Mouse (Mus musculus) liver, embryonic 15.5 days (tissue): ENCODE measurements around the gene Gm44502. TPM values are rescaled to one million over a fixed set of nuclear protein-coding genes. Genes with fewer than 3 reads are reported as not detected.
A peak's percentile ranks its signal among the peaks of the same experiment; 100 is the strongest.

Source experiments
- ATAC-seq: fragments of 200-750 bp; cut with Nextera tagmentation; 2 replicates; pipeline ENCODE4 v1.8.0; 2017; ENCODE audit warnings: moderate number of reproducible peaks, mild to moderate bottlenecking, moderate library complexity; ENCODE audit not compliant: insufficient read depth
- H3K27ac ChIP-seq: fragments of 300-500 bp; sonication (generic); replicated peaks from 2 replicates; pipeline ENCODE4 v1.5.1; 2015; ENCODE audit warnings: mild to moderate bottlenecking, inconsistent platforms
- H3K27me3 ChIP-seq: fragments of 300-500 bp; sonication (generic); 2 replicates; pipeline ENCODE4 v1.6.1; 2015; ENCODE audit warnings: mild to moderate bottlenecking, inconsistent platforms
- H3K36me3 ChIP-seq: fragments of 300-500 bp; sonication (generic); replicated peaks from 2 replicates; pipeline ENCODE4 v1.6.1; 2015; ENCODE audit warnings: moderate library complexity, mild to moderate bottlenecking, inconsistent platforms
- H3K4me1 ChIP-seq: fragments of 300-500 bp; sonication (generic); replicated peaks from 2 replicates; pipeline ENCODE4 v1.6.1; 2015; ENCODE audit warnings: inconsistent platforms
- H3K4me2 ChIP-seq: fragments of 300-500 bp; sonication (generic); 2 replicates; pipeline ENCODE4 v1.6.1; 2015; ENCODE audit warnings: moderate library complexity, mild to moderate bottlenecking, inconsistent platforms
- H3K4me3 ChIP-seq: fragments of 300-500 bp; sonication (generic); replicated peaks from 2 replicates; pipeline ENCODE4 v1.5.1; 2015; ENCODE audit warnings: mild to moderate bottlenecking, inconsistent platforms
- H3K9ac ChIP-seq: fragments of 300-500 bp; sonication (generic); 2 replicates; pipeline ENCODE4 v1.6.1; 2015; ENCODE audit warnings: moderate library complexity, mild to moderate bottlenecking, inconsistent platforms
- H3K9me3 ChIP-seq: fragments of 300-500 bp; sonication (generic); replicated peaks from 2 replicates; pipeline ENCODE4 v1.6.1; 2016; ENCODE audit warnings: inconsistent platforms
- WGBS: fragments of 180-500 bp; shearing (Covaris S2); methylation state at CpG from one replicate; pipeline ENCODE4 v1.1.7; 2015; ENCODE audit warnings: mixed read lengths; ENCODE audit not compliant: insufficient replicate concordance; 5-methylcytosine and 5-hydroxymethylcytosine counted together
- polyA plus RNA-seq: library from polyadenylated mRNA; unstranded; fragments of >200 nt; fragmentation: Nextera tagmentation; extraction: Ambion mirVana; gene quantifications from 2 replicates; pipeline ENCODE4 v1.2.1, GENCODE M21; 2015

The Gm44502 gene
- not detected in 2 replicates for polyA plus RNA-seq

- peak; percentile 94 for ATAC-seq
- WGBS: under 1% methylated on average over 70 of the region's 70 CpGs
- H3K4me2 ChIP-seq: peak within 1 kb of the TSS; percentile 90
- H3K27ac ChIP-seq: peak within 1 kb of the TSS; percentile 100
- peaks cover 40% of the 10 kb centered on the region for H3K4me1 ChIP-seq
- no peaks in the 10 kb centered on the region for H3K27me3 ChIP-seq
- H3K36me3 ChIP-seq: peaks cover 27% of the 10 kb centered on the region
- no peaks in the 10 kb centered on the region for H3K9me3 ChIP-seq
- H3K9ac ChIP-seq: peak within 1 kb of the TSS; percentile 84
- H3K4me3 ChIP-seq: peak within 1 kb of the TSS; percentile 85
These were observed at the start of gene Gm44502, which contains the start of the genes C730034F03Rik and Chkb for GRCm38 (mm10) chr15:89429352-89430221. Gm44502 (minus strand) TSS chr15:89429696. C730034F03Rik (plus strand) TSS chr15:89429589. Chkb (minus strand) TSS chr15:89429908.

DNA sequence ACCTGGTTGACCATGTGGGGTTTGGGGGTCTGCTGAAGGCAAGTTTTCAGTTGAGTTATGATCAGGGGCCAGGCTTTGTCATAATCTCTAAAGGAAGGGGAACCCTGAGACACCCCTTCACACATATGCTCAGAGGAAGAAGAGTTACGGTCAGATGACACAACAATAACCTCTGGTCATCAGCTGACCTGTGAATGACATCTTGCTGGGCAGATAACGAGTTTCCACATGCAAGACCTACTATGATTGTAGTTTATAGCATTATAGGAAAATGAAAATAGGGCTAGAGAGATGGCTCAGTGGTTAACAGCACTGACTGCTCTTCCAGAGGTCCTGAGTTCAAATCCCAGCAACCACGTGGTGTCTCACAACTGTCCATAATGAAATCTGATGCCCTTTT lies 49.1 kb upstream of the Gm44502 start:
- ATAC-seq: no peak
- H3K4me3 ChIP-seq: no peak overlapping the region
- 60% methylated on average over 3 of the region's 3 CpGs for WGBS
- H3K4me1 ChIP-seq: peaks cover 26% of the 10 kb centered on the region
- no peak overlapping the region for H3K4me2 ChIP-seq
- no peak overlapping the region for H3K27ac ChIP-seq
- H3K9me3 ChIP-seq: no peaks in the 10 kb centered on the region
- H3K27me3 ChIP-seq: no peaks in the 10 kb centered on the region
- no peak overlapping the region for H3K9ac ChIP-seq
- H3K36me3 ChIP-seq: no peaks in the 10 kb centered on the region

DNA sequence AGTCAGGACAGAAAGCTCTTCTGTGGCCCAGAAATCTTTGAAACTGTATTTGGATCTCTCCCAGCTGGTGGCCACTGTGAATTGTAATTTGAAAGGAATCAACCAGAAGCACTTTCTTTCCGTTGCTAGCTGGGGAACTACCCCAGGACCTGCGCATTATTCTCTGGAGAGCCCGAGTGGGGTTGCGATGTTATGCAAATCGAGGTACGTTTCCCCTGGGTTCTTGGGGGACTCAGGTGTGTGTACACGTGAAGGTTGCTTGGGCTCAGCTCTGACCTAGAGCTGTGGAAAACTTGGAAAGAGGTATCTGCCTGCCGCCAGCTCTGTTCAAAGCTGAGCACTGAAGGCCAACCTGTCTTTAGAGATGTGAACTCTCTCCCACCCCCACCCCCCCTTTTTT lies 48.3 kb upstream of the Gm44502 start:
- H3K27ac ChIP-seq: no peak overlapping the region
- H3K9me3 ChIP-seq: no peaks in the 10 kb centered on the region
- H3K27me3 ChIP-seq: no peaks in the 10 kb centered on the region
- H3K9ac ChIP-seq: no peak overlapping the region
- no peak for ATAC-seq
- no peak overlapping the region for H3K4me3 ChIP-seq
- H3K4me1 ChIP-seq: peaks cover 26% of the 10 kb centered on the region
- H3K4me2 ChIP-seq: no peak overlapping the region
- 61% methylated on average over 8 of the region's 8 CpGs for WGBS
- H3K36me3 ChIP-seq: no peaks in the 10 kb centered on the region

DNA sequence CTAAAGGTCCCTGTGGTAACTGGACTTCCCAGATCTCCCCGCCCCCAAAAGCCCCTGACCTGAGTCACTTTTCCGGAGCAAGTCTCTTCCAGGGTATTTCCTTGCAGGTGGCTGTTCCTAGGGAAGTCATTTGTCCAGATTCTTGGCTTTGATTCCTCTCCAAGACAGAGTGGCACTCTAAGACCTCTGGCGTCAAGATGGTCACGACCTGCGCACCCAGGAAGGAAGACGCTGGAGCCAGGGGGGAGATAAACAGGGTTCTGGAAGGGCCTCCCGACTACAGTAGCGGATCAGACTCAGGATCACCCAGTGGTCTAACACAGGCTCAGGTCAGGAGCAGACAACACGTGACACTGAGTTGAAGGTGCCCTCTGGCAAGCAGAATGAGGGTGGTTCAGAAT lies 47.6 kb upstream of the Gm44502 start, which contains the start of gene Arsa:
Gene Arsa, minus strand, starts transcription at position 335 of the 401 bp plus-strand sequence.
- Histone ChIP-seq H3K27ac (peak within 1 kb of the TSS; percentile 68), H3K4me2 (peak within 1 kb of the TSS; percentile 89), H3K27me3 (no peaks in the 10 kb centered on the region), H3K9me3 (no peaks in the 10 kb centered on the region), H3K36me3 (no peaks in the 10 kb centered on the region), H3K4me3 (peak within 1 kb of the TSS; percentile 64), H3K9ac (peak within 1 kb of the TSS; percentile 54; the same call in 1 of the 2 replicates), H3K4me1 (peaks cover 26% of the 10 kb centered on the region)
- WGBS: 24% methylated on average over 9 of the region's 9 CpGs
- no peak for ATAC-seq

DNA sequence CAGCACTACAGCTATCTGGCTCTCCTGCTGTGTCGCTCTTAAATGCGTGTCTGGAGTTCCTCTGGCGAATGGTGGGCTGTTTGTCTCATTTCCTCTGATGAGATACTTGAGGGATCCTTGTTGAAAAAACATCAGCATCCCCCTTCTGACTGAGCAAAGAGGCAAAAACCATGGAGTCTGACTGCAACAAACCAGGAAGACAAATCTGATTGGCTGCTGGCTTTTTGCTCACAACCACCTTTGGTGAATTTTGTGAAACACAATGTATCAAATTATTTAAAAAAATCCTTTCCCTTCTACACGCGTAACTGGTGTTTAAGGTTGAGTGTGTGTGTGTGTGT lies 46.9 kb upstream of the Gm44502 start:
- peaks cover 26% of the 10 kb centered on the region for H3K4me1 ChIP-seq
- no peak for ATAC-seq
- WGBS: 3% methylated on average over 5 of the region's 5 CpGs

GRCm38 (mm10) chr15:89475611-89476474 lies 46.3 kb upstream of the Gm44502 start:
- H3K9me3 ChIP-seq: no peaks in the 10 kb centered on the region
- H3K36me3 ChIP-seq: no peaks in the 10 kb centered on the region
- H3K4me1 ChIP-seq: peaks cover 26% of the 10 kb centered on the region
- peak overlapping the region; percentile 64 for H3K4me3 ChIP-seq
- peak overlapping the region; percentile 89 for H3K4me2 ChIP-seq
- ATAC-seq: peak; percentile 95
- peak overlapping the region; percentile 68 for H3K27ac ChIP-seq
- H3K27me3 ChIP-seq: no peaks in the 10 kb centered on the region
- 9% methylated on average over 44 of the region's 44 CpGs for WGBS
- peak overlapping the region; percentile 56 for H3K9ac ChIP-seq

More for the DNA sequence above, 46.9 kb upstream of the Gm44502 start:
- no peaks in the 10 kb centered on the region for H3K27me3 ChIP-seq
- peak overlapping the region; percentile 54; the same call in 1 of the 2 replicates for H3K9ac ChIP-seq
- H3K36me3 ChIP-seq: no peaks in the 10 kb centered on the region
- peak overlapping the region; percentile 89 for H3K4me2 ChIP-seq
- peak overlapping the region; percentile 64 for H3K4me3 ChIP-seq
- no peaks in the 10 kb centered on the region for H3K9me3 ChIP-seq
- peak overlapping the region; percentile 68 for H3K27ac ChIP-seq

GRCm38 (mm10) chr15:89475293-89475600 lies 45.8 kb upstream of the Gm44502 start:
- WGBS: 44% methylated on average over 7 of the region's 7 CpGs
- H3K4me3 ChIP-seq: peak overlapping the region; percentile 64

GRCm38 (mm10) chr15:89474596-89475292 lies 45.2 kb upstream of the Gm44502 start:
- no peak overlapping the region for H3K4me3 ChIP-seq
- H3K27me3 ChIP-seq: no peaks in the 10 kb centered on the region
- 80% methylated on average over 19 of the region's 19 CpGs for WGBS
- peak overlapping the region; percentile 89; the same call in 1 of the 2 replicates for H3K4me2 ChIP-seq
- peaks cover 26% of the 10 kb centered on the region for H3K4me1 ChIP-seq
- H3K36me3 ChIP-seq: no peaks in the 10 kb centered on the region
- no peak overlapping the region for H3K9ac ChIP-seq
- no peaks in the 10 kb centered on the region for H3K9me3 ChIP-seq
- no peak overlapping the region for H3K27ac ChIP-seq
- no peak for ATAC-seq

More at GRCm38 (mm10) chr15:89475293-89475600, 45.8 kb upstream of the Gm44502 start:
- Histone ChIP-seq H3K9me3 (no peaks in the 10 kb centered on the region), H3K9ac (0 out of 2 replicates have a peak overlapping the region, but pooled peaks have one; percentile 56), H3K4me1 (peaks cover 26% of the 10 kb centered on the region), H3K27me3 (no peaks in the 10 kb centered on the region), H3K27ac (no peak overlapping the region), H3K4me2 (peak overlapping the region; percentile 89), H3K36me3 (no peaks in the 10 kb centered on the region)
- no peak for ATAC-seq

DNA sequence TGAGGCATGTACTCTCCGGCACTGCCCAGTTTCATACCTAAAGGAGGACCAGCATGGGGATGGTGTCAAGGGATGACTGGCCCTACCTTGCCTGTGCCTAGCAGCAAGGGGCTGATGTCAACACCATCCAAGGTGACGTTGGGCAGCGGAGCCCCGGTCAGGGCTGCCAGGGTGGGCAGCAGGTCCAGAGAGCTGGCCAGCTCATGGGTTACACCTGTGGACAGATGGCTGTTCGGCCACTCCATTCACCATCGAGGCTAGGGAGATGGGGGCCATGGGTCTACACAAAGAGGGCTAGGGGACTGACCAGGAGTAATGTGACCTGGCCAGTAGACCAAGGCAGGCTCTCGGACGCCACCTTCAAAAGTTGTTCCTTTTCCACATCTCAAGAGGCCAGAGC lies 44.4 kb upstream of the Gm44502 start:
- Histone ChIP-seq H3K9ac (no peak overlapping the region), H3K4me2 (no peak overlapping the region), H3K36me3 (no peaks in the 10 kb centered on the region), H3K4me1 (peaks cover 26% of the 10 kb centered on the region), H3K27ac (no peak overlapping the region), H3K4me3 (no peak overlapping the region), H3K27me3 (no peaks in the 10 kb centered on the region), H3K9me3 (no peaks in the 10 kb centered on the region)
- WGBS: 86% methylated on average over 8 of the region's 8 CpGs
- ATAC-seq: no peak

DNA sequence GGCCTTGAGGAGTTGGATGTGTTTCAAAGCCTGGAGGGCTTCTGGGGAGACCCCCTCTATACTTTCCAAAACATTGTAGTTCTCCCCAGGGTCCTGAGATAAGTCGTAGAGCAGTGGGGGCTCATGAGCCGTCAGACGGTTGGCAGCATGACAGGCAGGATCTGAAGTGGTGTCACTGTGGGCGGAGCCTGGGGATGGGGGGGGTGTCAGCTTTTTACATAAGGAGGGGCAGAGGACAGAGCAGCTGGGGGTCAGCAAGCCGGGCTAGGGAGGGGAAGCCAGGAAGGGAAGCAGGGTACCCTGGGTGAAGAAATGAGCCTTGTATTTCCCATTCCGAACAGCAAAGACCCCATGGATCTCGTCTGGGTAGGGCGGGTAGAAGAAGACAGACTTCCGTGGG lies 43.9 kb upstream of the Gm44502 start:
- H3K4me1 ChIP-seq: peaks cover 26% of the 10 kb centered on the region
- no peaks in the 10 kb centered on the region for H3K9me3 ChIP-seq
- H3K36me3 ChIP-seq: no peaks in the 10 kb centered on the region
- no peaks in the 10 kb centered on the region for H3K27me3 ChIP-seq
- no peak overlapping the region for H3K4me2 ChIP-seq
- no peak overlapping the region for H3K9ac ChIP-seq
- H3K27ac ChIP-seq: no peak overlapping the region
- no peak overlapping the region for H3K4me3 ChIP-seq
- 76% methylated on average over 9 of the region's 9 CpGs for WGBS
- ATAC-seq: no peak
